Mouse (Mus musculus) heart, postnatal 25 days (tissue): Measurements from ENCODE around the gene Tmem231. TPM values are rescaled to one million over a fixed set of nuclear protein-coding genes. Genes with fewer than 3 reads are reported as not detected.

ENCODE experiments used
- DNase-seq: peaks from one replicate; pipeline ENCODE4 v3.0.0; 2022; ENCODE audit warnings: low spot score
- intact Hi-C: fragments of 180-260 bp; cut with DNase I; formaldehyde crosslinking; loops from one replicate; pipeline ENCODE4 v1.15.1; 2025
- total RNA-seq, 2 experiments: library from RNA; stranded (reverse); gene quantifications; 2 replicates each; pipeline ENCODE4 v1.2.3; 2021

The Tmem231 gene
- 1 to 10 TPM; 1.5 to 2.1 TPM for total RNA-seq

- intact Hi-C loops, result no loop called here
- DNase-seq, result peak; percentile 78
Observed at GRCm38 (mm10) chr8:111933348-111934076, at the start of gene Tmem231. Tmem231 (minus strand) TSS chr8:111933881.

GRCm38 (mm10) chr8:111982116-111982515 is 48.4 kb upstream of the Tmem231 start:
- no peak for DNase-seq
- intact Hi-C loops, result no loop called here

DNA sequence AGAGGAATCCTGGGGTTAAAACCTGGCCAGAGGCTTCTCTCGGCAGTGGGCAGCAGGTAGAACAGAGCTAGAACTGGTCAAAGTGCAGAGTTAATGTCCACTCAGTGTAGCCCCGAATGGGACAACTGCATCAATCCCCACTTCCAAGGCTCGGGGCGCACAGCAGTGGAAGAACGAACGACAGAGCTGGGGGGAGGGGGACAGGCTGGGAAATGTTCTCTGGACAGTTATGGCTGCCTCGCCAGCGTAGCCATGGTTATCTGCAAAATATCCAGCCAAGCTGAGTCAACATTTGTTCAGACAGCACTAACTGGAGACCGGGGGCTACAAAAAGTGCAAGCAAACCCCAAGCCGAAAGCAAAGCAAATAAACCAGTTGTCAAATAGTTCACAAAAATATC is 44.5 kb upstream of the Tmem231 start:
- DNase-seq, result no peak

DNA sequence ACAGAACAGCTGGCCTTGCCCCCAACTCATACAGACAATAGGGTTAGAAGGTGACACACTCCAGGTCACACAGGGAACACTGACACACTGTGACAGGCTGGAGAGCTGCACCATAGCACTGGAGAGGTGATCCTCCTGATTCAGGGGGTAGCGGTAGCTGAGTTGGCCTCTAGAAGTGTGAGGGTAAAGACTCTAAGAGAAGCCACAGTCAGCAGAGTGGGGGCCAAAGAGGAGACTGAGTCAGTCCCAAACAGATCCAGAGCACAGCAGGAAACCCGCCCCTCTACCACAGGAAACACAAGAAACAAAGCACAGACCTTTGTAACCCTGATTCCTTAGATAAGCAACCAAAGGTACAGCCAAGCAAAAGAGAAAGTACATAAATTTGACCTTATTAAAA is 42.6 kb upstream of the Tmem231 start:
- DNase-seq, result no peak
- intact Hi-C loops, result no loop called here

More for the DNA sequence above, 44.5 kb upstream of the Tmem231 start:
- intact Hi-C loops, result no loop called here

- intact Hi-C loops, result no loop called here
Observed at GRCm38 (mm10) chr8:111975706-111976105, 42.0 kb upstream of the Tmem231 start.

DNA sequence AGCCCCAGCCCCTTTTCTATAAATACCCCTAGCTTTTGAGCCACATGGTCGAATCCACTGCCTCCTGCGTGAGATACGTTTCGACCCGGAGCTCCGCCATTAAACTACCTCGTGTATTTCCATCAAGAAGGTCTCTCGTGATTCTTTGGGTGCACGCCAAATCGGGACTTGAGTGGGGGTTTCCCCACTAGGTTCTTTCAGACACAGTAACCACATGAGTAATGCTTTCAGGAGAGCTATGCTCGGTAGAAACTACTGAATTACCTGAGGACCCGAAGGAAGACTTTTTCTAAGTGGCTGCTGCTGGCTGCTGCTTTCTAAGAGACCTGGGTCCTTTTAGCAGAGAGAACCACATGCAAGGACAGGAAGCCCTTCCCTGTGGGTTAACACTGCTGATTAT is 40.5 kb upstream of the Tmem231 start:
- no peak for DNase-seq
- intact Hi-C loops, result no loop called here

More at GRCm38 (mm10) chr8:111975706-111976105, 42.0 kb upstream of the Tmem231 start:
- DNase-seq, result no peak

GRCm38 (mm10) chr8:111968991-111969390 is 35.3 kb upstream of the Tmem231 start:
- DNase-seq, result no peak
- intact Hi-C loops, result no loop called here

- DNase-seq, result no peak
- intact Hi-C loops, result no loop called here
Observed at GRCm38 (mm10) chr8:111968541-111968940, 34.9 kb upstream of the Tmem231 start.

DNA sequence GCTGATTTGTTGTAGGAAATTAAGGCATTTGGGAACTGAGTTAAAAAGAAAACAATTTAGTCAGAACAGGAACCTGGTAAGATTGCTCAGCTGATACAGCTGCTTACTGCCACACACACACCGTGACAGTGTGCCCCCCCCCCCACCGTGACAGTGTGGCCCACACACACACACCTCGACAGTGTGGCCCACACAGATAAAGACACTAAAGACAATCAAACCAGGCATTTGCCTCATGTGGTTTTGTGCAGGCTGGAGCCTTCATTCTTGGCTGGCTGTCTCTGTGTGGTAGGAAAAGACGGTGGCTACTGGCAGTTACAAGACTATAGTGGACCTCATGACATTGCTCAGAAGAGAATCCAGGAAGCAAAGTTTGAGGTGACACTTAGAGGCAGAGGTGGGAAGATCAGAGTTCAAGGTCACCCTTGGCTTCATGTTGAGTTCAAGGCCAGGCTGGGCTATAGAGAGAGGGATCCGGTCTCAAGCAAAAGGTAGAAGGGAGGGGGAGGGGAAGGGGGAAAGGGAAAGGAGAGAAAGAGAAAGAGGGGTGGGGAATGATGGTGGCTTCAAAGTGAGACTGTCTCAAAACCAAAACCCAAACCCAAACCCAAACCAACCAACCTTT is 33.7 kb upstream of the Tmem231 start:
- intact Hi-C loops, result no loop called here
- DNase-seq, result no peak

DNA sequence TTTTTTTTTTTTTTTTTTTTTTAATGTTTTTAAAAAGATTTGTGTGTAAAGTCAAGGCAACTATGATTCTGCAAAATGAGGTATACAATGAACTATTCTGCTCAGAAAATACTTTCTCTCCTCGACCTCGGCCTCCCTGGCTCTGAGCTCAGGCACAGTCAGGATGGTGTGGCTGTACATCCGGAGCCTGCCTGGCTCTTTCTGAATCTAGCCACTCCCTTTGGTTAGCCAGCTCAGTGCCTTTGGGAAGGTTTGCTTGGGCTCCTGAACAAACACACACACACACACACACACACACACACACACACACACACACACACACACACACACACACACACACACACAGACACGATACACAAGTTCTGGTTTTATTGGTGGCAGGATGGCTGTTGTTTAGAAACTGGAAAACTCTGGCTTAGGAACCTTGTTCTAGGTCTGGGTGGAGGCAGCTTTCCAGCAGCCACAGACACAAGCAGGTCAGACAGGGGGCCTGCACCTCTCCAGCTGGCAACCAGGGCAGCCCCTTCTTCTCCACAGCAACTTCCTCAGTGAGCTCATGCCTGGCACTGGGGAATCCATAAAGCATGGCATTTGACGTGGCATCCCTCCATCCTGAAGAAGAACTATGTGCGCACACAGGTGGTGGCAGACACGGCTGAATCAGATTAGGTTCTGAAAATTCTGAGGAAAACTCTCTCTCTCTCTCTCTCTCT is 31.3 kb upstream of the Tmem231 start:
- no peak for DNase-seq
- intact Hi-C loops, result no loop called here

DNA sequence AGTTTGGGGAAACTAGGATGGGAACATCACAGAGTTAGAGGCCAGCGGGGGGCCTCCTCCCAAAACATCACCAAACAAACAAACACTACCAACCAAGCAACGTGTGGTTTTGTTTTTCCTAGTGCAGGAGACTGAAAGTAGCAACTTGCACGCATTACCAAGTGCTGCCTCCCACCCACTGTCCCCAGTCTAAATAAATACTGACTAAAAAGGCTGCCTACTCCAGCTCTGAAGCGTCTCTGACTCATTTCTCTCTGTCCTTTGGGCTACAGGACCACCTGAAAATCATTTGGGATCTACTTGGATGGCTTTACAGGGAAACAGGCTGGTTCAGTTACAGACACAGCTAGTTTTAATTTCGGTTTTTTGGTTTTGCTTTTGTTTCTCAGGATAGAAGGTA is 30.7 kb upstream of the Tmem231 start:
- intact Hi-C loops, result no loop called here
- no peak for DNase-seq

DNA sequence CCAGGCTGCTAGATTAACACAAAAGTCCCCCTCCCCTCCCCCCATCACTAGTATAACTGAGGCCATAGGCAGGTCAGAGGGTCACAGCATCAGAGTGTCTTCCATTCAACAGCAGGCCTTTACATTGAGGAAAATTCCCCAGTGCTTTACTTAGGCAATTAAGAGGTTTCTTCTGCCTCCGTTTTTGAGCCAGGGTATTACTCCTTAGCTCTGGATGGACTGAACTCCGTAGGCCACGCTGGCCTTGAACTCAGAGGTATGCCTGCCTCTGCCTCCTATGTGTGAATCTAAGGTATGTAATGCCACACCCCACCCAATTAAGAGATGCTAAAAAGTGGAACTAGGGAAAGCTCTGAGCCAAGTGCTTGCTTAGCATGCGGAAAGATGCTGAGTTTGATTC is 29.9 kb upstream of the Tmem231 start:
- no peak for DNase-seq
- intact Hi-C loops, result no loop called here

GRCm38 (mm10) chr8:111963091-111963490 is 29.4 kb upstream of the Tmem231 start:
- no peak for DNase-seq
- intact Hi-C loops, result no loop called here

GRCm38 (mm10) chr8:111962589-111962988 is 28.9 kb upstream of the Tmem231 start:
- DNase-seq, result no peak
- intact Hi-C loops, result no loop called here

GRCm38 (mm10) chr8:111961330-111961729 is 27.6 kb upstream of the Tmem231 start:
- intact Hi-C loops, result no loop called here
- DNase-seq, result no peak

DNA sequence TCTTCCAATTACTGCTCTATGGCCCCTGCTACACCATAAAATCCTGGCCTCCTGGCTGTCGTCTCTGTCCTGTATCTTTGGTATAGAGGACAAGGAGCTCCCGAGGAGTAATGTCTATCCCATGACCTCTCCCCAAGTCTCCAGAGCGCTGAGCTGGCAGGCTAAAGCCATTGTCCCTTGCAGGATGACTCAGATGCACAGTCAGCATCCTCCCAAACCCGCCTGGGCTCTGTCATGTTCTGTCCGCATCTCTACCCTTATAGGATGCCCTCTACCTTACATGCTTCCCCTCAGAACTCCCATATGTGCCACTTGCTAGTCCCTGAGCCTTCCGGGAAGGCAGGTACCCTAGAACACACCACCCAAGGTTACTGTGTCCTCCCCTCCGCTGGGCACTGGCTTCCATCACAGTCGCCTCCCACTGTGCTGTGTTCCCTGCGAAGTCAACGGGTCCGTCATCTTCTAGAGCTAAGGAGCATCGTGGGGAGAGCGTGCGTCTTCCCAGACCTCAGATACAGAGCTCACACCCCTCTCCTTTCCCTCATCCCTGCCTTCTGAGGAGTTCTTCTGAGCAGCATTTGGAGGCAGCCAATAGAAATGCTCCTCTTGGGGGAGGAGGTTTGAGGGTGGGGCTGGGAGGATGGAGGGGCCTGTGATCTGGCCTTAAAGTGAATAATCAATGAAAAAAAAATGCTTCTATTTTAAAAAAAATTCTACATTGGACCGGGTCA is 27.1 kb upstream of the Tmem231 start:
- intact Hi-C loops, result no loop called here
- no peak for DNase-seq

DNA sequence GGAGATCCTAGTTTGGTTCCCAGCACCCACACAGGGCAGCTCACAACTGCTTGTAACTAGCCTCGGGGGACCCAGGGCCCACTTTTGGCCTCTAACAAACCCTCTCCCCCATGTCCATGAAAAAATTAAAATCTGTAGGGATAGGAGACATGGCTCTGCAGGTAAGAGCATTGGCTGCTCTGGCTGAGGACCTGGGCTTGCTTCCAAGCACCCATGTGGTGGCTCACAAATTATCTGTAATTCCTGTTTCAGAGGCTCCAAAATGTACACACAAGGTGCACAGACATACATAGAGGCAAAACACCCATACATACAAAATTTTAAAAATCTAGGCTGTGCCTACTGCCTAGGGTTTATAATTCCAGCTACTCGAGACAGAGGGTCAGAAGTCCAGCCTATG is 23.6 kb upstream of the Tmem231 start:
- no peak for DNase-seq
- intact Hi-C loops, result no loop called here

DNA sequence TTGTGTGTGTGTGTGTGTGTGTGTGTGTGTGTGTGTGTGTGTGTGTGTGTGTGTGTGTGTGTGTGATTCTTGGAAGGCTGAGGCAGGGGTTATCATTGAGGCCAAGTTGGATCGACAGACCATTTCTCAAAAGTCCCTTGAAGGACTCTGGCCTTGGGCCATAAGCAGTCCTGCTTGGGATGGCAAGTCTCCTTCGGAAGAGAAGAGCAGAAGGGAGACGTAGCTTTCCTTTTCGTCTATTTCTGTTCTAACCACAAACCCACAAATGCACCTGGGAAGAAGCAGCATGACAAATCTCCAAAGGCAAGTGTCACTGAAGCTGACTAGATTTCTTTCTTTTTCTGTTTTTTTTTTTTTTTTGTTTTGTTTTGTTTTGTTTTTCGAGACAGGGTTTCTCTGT is 22.2 kb upstream of the Tmem231 start:
- intact Hi-C loops, result no loop called here
- no peak for DNase-seq

DNA sequence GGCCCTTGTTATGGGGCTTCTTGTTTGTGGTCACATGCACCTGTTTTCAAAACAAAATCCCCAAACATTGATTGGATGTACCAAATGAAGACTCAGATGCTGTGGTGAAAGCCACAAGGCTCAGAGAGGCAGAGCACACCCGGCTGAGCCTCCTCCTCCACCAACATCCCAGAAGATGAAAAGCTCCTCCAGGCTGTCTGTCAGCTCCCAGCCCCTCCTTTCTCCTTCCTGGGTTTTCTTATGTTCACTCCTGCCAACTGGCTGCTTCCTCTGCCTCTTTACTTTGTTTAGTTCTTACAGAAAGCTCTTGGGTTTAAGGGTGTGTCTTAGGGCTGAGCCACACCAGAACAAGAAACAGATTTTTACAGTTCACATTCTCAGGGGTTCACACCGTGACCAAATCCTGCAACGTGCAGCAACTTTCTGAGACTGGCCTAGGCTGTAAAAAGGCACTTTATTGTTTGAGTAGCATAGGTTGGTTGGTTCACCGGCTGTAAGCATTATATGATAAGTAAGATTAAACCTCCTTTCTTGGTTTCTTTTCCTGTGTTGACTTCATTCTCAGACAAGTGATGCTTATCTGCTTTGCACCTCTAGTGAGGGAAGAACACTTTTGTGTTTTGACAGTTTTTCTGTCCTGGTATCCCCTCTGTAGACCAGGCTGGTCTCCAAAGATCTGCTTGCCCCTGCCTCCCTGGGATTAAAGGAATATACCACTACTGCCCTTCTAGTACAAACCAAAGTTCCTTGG is 21.3 kb upstream of the Tmem231 start:
- intact Hi-C loops, result no loop called here
- no peak for DNase-seq

DNA sequence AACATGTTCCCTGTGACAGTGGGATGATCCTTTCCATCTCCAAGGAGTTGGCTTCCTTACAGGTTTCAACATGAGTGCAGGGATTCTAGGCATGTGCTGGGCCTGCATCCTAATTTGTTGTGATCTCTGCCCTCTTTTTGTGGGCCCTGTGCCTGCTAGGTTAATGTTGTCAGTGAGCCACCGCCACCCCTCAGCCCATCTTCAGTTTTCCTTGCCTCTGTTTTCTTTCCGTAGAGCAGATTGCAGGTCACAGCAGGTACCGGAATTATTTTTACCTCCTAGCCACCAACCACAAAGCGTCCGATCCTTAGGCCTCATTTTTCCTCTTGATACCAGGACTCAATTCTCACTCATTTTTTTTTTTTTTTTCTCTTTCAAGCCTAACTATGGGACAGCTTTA is 18.3 kb upstream of the Tmem231 start:
- no peak for DNase-seq
- intact Hi-C loops, result no loop called here
